Mouse (Mus musculus): ENCODE data around the gene Chchd10.

GRCm38 (mm10) chr10:75954381-75954811 lies 21.5 kb downstream of the Chchd10 start, which contains the start of gene Gm5134:
- no peak for TF ChIP-seq CTCF (IDR thresholded peaks at IDR 0.05; ENCODE audit: low read depth, low read length)
- TF ChIP-seq POLR2A (IDR thresholded peaks at IDR 0.05; ENCODE audit: extremely low read depth, insufficient read depth, low read length) = no peak

Measured in liver, adult 2 months (tissue).